Mouse (Mus musculus) thymus, adult 2 months (tissue): ENCODE measurements around the gene Ebf1.

Source experiments
- CTCF ChIP-seq: fragments of 200-500 bp; IDR thresholded peaks from 2 replicates; pipeline ENCODE4 v1.5.1; 2012; ENCODE audit warnings: mild to moderate bottlenecking, control low read depth, low read length, moderate library complexity, borderline replicate concordance; ENCODE audit not compliant: control insufficient read depth, poor library complexity, insufficient read depth; ENCODE audit errors: extremely low read depth
- POLR2A ChIP-seq: fragments of 200-500 bp; IDR thresholded peaks from 2 replicates; pipeline ENCODE4 v1.6.1; 2012; ENCODE audit warnings: mild to moderate bottlenecking, low read length, control low read depth, moderate library complexity; ENCODE audit not compliant: control insufficient read depth, poor library complexity, insufficient read depth; ENCODE audit errors: extremely low read depth

DNA sequence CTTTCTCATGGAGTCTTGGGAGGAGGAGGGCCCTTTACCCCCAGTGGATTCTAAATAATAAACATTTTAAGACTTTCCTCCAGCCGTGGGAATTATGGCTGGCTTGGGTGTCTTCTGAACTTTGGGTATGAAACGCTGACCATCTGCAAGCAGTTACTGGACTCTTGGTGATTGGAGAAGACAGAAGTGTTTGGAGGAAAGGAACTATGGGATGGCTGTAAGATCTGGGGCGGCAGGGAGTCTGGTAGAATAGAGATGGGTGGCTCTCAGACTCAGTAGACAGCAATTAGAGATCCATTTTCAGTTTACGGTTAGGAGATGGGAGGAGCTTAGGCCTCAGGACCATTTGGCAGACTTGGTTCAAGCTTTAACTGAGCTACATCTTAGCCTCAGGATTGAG is 83.1 kb downstream of the Ebf1 start:
- TF ChIP-seq CTCF (no peak), POLR2A (no peak)
